Mouse (Mus musculus) liver, embryonic 14.5 days (tissue): ENCODE measurements around the gene Cenpu. TPM values are rescaled to one million over a fixed set of nuclear protein-coding genes. Genes with fewer than 3 reads are reported as not detected.

ENCODE experiments used
- ATAC-seq: fragments of 200-750 bp; cut with Nextera tagmentation; 2 replicates; pipeline ENCODE4 v1.8.0; 2017; ENCODE audit warnings: moderate number of reproducible peaks, mild to moderate bottlenecking, moderate library complexity; ENCODE audit not compliant: insufficient read depth
- DNase-seq, 3 experiments: peaks; one replicate each; pipeline ENCODE4 v3.0.0-alpha.2; 2012 to 2013; ENCODE audit warnings: low read depth in 3 of 3, low spot score in 3 of 3
- H3K27ac ChIP-seq: fragments of 300-500 bp; sonication (generic); 2 replicates; pipeline ENCODE4 v1.5.1; 2014; ENCODE audit warnings: moderate library complexity, mild to moderate bottlenecking, control low read depth, inconsistent platforms
- H3K27me3 ChIP-seq: fragments of 300-500 bp; sonication (generic); 2 replicates; pipeline ENCODE4 v1.6.1; 2014; ENCODE audit warnings: mild to moderate bottlenecking, low read length, moderate library complexity; ENCODE audit not compliant: control insufficient read depth, insufficient read depth
- H3K36me3 ChIP-seq: fragments of 300-500 bp; sonication (generic); replicated peaks from 2 replicates; pipeline ENCODE4 v1.6.1; 2014; ENCODE audit warnings: low read depth; ENCODE audit not compliant: control insufficient read depth, insufficient read depth
- H3K4me1 ChIP-seq, 2 experiments: fragments of 200-500 bp in 1 of 2; fragments of 300-500 bp in 1 of 2; sonication (generic) in 1 of 2; replicated peaks; 2 replicates each; pipeline ENCODE4 v1.6.1; 2012 to 2014; ENCODE audit warnings: antibody characterized with exemption in 1 of 2, inconsistent platforms in 1 of 2, low read length in 1 of 2; ENCODE audit not compliant: control insufficient read depth in 2 of 2, insufficient read depth in 2 of 2
- H3K4me2 ChIP-seq: fragments of 300-500 bp; sonication (generic); 2 replicates; pipeline ENCODE4 v1.6.1; 2014; ENCODE audit warnings: low read depth, mild to moderate bottlenecking, control low read depth, moderate library complexity
- H3K4me3 ChIP-seq, 2 experiments: fragments of 200-500 bp in 1 of 2; fragments of 300-500 bp in 1 of 2; sonication (generic) in 1 of 2; 2 replicates each; pipeline ENCODE4 v1.5.1; 2012 to 2014; ENCODE audit warnings: low read depth in 2 of 2, low read length in 2 of 2, mild to moderate bottlenecking in 2 of 2, control low read depth in 1 of 2, inconsistent platforms in 1 of 2, moderate library complexity in 1 of 2; ENCODE audit not compliant: insufficient read depth in 1 of 2
- H3K9ac ChIP-seq: fragments of 300-500 bp; sonication (generic); replicated peaks from 2 replicates; pipeline ENCODE4 v1.6.1; 2014; ENCODE audit warnings: mild to moderate bottlenecking, control low read depth, moderate library complexity
- H3K9me3 ChIP-seq: fragments of 300-500 bp; sonication (generic); 2 replicates; pipeline ENCODE4 v1.6.1; 2016; ENCODE audit warnings: low read length, mixed read lengths; ENCODE audit not compliant: control insufficient read depth
- CTCF ChIP-seq: IDR thresholded peaks from 2 replicates; pipeline ENCODE4 v1.5.1; 2016; ENCODE audit warnings: antibody characterized with exemption, low read depth, control low read depth
- EP300 ChIP-seq: IDR thresholded peaks from 2 replicates; pipeline ENCODE4 v1.6.1; 2016; ENCODE audit warnings: antibody characterized with exemption, low read depth
- WGBS: fragments of 180-500 bp; shearing (Covaris S2); extraction: QIAGEN DNeasy Blood & Tissue Kit; methylation state at CpG from one replicate; pipeline ENCODE4 v1.1.7; 2014; ENCODE audit not compliant: insufficient replicate concordance; 5-methylcytosine and 5-hydroxymethylcytosine counted together
- polyA plus RNA-seq, 2 experiments: library from polyadenylated mRNA; depleted of rRNA in 1 of 2; stranded (reverse) in 1 of 2; unstranded in 1 of 2; fragments of >200 nt; fragmentation: Nextera tagmentation in 1 of 2; extraction: Ambion mirVana in 1 of 2; gene quantifications; 2 replicates each; pipeline versions ENCODE4 v1.2.1 to v1.2.3; 2012 to 2014

The Cenpu gene
- polyA plus RNA-seq (2012; rRNA removed) (4.6 and 8.9 TPM in 2 replicates), polyA plus RNA-seq (2014; fragmentation: Nextera tagmentation; extraction: Ambion mirVana) (16.5 and 16.6 TPM in 2 replicates)

GRCm38 (mm10) chr8:46551615-46552440 lies at the start of gene Cenpu:
Gene Cenpu (plus strand): TSS chr8:46552028.
- Histone ChIP-seq H3K4me2 (peak within 1 kb of the TSS; percentile 94), H3K9me3 (no peaks in the 10 kb centered on the region), H3K27me3 (no peaks in the 10 kb centered on the region), H3K4me1 (peaks cover 15 to 29% of the 10 kb centered on the region in 2 experiments), H3K27ac (peak within 1 kb of the TSS; percentile 97), H3K4me3 (peak within 1 kb of the TSS; percentile 92 to 95), H3K9ac (peak within 1 kb of the TSS; percentile 85), H3K36me3 (peaks cover 14% of the 10 kb centered on the region)
- TF ChIP-seq EP300 = peak; percentile 73
- no peak for TF ChIP-seq CTCF
- ATAC-seq (peak; percentile 89), DNase-seq (peak; percentile 99 to 100 (median 99))
- WGBS = under 1% methylated on average over 50 of the region's 50 CpGs

- DNase-seq (no peak), ATAC-seq (no peak)
- Histone ChIP-seq H3K4me2 (no peak overlapping the region), H3K9me3 (no peaks in the 10 kb centered on the region), H3K4me3 (no peak overlapping the region), H3K27ac (no peak overlapping the region), H3K36me3 (peaks cover 11% of the 10 kb centered on the region), H3K27me3 (no peaks in the 10 kb centered on the region), H3K9ac (no peak overlapping the region), H3K4me1 (peaks cover 9 to 28% of the 10 kb centered on the region in 2 experiments)
- no peak for TF ChIP-seq EP300
- TF ChIP-seq CTCF = no peak
- WGBS = 61% methylated on average over 19 of the region's 19 CpGs
These were observed 49.3 kb upstream of the Cenpu start for GRCm38 (mm10) chr8:46502333-46503071.

GRCm38 (mm10) chr8:46503072-46503695 lies 48.6 kb upstream of the Cenpu start:
- H3K36me3 ChIP-seq = peaks cover 14% of the 10 kb centered on the region
- H3K27me3 ChIP-seq = no peaks in the 10 kb centered on the region
- WGBS = 77% methylated on average over 12 of the region's 12 CpGs
- no peak overlapping the region for H3K4me3 ChIP-seq
- H3K4me1 ChIP-seq = peaks cover 4 to 21% of the 10 kb centered on the region in 2 experiments; a peak in 3 of 4 replicates
- H3K9me3 ChIP-seq = no peaks in the 10 kb centered on the region
- H3K27ac ChIP-seq = no peak overlapping the region
- H3K4me2 ChIP-seq = no peak overlapping the region
- DNase-seq (no peak), ATAC-seq (no peak)
- TF ChIP-seq CTCF = no peak
- no peak for TF ChIP-seq EP300
- H3K9ac ChIP-seq = no peak overlapping the region

- Histone ChIP-seq H3K4me3 (no peak overlapping the region), H3K27me3 (no peaks in the 10 kb centered on the region), H3K4me2 (no peak overlapping the region), H3K4me1 (peaks cover 4 to 19% of the 10 kb centered on the region in 2 experiments; a peak in 3 of 4 replicates), H3K9ac (no peak overlapping the region), H3K36me3 (peaks cover 20% of the 10 kb centered on the region), H3K27ac (no peak overlapping the region), H3K9me3 (no peaks in the 10 kb centered on the region)
- DNase-seq = no peak
- no peak for ATAC-seq
- TF ChIP-seq EP300 = no peak
- TF ChIP-seq CTCF = no peak
- 58% methylated on average over 3 of the region's 3 CpGs for WGBS
These were observed 47.6 kb upstream of the Cenpu start for GRCm38 (mm10) chr8:46504196-46504595.
